Mouse (Mus musculus) left cerebral cortex, adult 9 months (tissue): ENCODE measurements around the gene Ogdhl.
"Not testable (repeated sequence)": the region's sequence is repeated elsewhere in the genome, so short reads cannot be mapped to it uniquely, and the experiment has no call there.

Experiments
- DNase-seq, 2 experiments: peaks; one replicate each; pipeline ENCODE4 v3.0.0; 2022; ENCODE audit warnings: low spot score in 2 of 2

Ogdhl gene

GRCm38 (mm10) chr14:32321732-32322685, at the start of gene Ogdhl:
Gene Ogdhl (plus strand): TSS chr14:32322019.
- DNase-seq: peak; percentile 30 to 82

GRCm38 (mm10) chr14:32301622-32302021, 20.2 kb upstream of the Ogdhl start:
- DNase-seq: peak; percentile 76

- DNase-seq: no peak
Observed at GRCm38 (mm10) chr14:32302423-32302822, 19.4 kb upstream of the Ogdhl start.

GRCm38 (mm10) chr14:32304921-32305320, 16.9 kb upstream of the Ogdhl start:
- no peak for DNase-seq

GRCm38 (mm10) chr14:32309876-32310275, 11.9 kb upstream of the Ogdhl start:
- peak in 1 of 2 experiments; percentile 87 for DNase-seq

- DNase-seq: no peak
Observed at GRCm38 (mm10) chr14:32311381-32312035, 10.3 kb upstream of the Ogdhl start.

- DNase-seq: no peak
Observed at GRCm38 (mm10) chr14:32317822-32318221, 4.0 kb upstream of the Ogdhl start.

GRCm38 (mm10) chr14:32323221-32323620, 1.4 kb downstream of the Ogdhl start:
- DNase-seq: no peak

GRCm38 (mm10) chr14:32327366-32327765, 5.5 kb downstream of the Ogdhl start:
- DNase-seq: no peak

GRCm38 (mm10) chr14:32332515-32333445, 11.0 kb downstream of the Ogdhl start:
- no peak for DNase-seq

GRCm38 (mm10) chr14:32336021-32336420, 14.2 kb downstream of the Ogdhl start:
- no peak for DNase-seq

GRCm38 (mm10) chr14:32336547-32336946, 14.7 kb downstream of the Ogdhl start:
- DNase-seq: no peak

- DNase-seq: no peak
Observed at GRCm38 (mm10) chr14:32341823-32342222, 20.0 kb downstream of the Ogdhl start.

GRCm38 (mm10) chr14:32344176-32344575, 22.4 kb downstream of the Ogdhl start:
- no peak for DNase-seq

GRCm38 (mm10) chr14:32344694-32345093, 22.9 kb downstream of the Ogdhl start:
- no peak for DNase-seq

GRCm38 (mm10) chr14:32347307-32347706, 25.5 kb downstream of the Ogdhl start:
- DNase-seq: no peak

- not testable (repeated sequence) for DNase-seq
Observed at GRCm38 (mm10) chr14:32351181-32351920, 29.5 kb downstream of the Ogdhl start.

- no peak for DNase-seq
Observed at GRCm38 (mm10) chr14:32364359-32364758, 42.5 kb downstream of the Ogdhl start.

GRCm38 (mm10) chr14:32369756-32370155, 47.9 kb downstream of the Ogdhl start:
- DNase-seq: no peak

GRCm38 (mm10) chr14:32372510-32372909, 50.7 kb downstream of the Ogdhl start:
- DNase-seq: no peak
